Mouse (Mus musculus) adrenal gland, postnatal 10 days (tissue): Measurements from ENCODE around the gene Ppt2. TPM values are rescaled to one million over a fixed set of nuclear protein-coding genes. Genes with fewer than 3 reads are reported as not detected.
A peak's percentile ranks its signal among the peaks of the same experiment; 100 is the strongest.

Experiments
- DNase-seq: peaks from one replicate; pipeline ENCODE4 v3.0.0; 2021; ENCODE audit warnings: mixed read lengths
- total RNA-seq, 2 experiments: library from RNA; stranded (reverse); gene quantifications; 2 replicates each; pipeline ENCODE4 v1.2.3; 2021

The Ppt2 gene
- total RNA-seq, 2 experiments from 2014 or later = 47.8 to 48.0 TPM

DNA sequence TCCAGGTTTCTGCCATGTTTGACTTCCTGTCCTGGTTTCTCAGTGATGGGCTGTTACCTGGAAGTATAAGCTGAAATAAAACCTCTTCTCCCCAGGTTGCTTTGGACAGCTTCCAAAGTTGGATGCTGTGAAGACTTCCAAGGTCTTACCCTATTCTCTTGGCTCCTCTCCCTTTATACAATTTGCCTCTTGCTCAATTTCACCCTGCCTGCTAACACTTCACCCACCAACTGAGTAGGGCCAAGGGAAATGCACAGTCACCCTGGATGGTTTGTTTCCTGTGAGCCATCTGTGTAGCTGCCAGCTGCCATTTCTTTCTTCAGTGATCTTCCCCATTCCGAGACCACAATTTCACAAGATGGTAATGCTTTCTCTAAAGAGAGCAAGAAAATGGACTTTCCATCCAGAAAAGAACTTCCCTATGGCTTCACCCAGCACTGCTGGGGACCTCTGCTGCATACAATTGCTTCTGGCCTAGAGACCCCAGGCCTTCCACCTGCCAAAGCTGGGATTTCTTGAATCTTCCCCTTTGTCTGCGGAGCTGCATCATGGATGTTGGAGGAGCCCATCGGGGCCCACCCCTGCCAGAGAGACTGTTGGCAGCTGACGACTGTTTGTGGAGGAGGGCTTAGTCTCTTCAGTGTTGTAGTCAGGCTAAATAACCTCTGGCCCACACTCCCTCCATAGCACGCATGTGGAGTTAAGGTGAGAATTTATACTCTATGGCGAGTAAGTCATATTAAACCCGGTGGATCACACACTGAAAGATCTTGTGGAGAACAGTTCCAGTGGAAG is 11.3 kb upstream of the Ppt2 start:
- peak; percentile 31 for DNase-seq

DNA sequence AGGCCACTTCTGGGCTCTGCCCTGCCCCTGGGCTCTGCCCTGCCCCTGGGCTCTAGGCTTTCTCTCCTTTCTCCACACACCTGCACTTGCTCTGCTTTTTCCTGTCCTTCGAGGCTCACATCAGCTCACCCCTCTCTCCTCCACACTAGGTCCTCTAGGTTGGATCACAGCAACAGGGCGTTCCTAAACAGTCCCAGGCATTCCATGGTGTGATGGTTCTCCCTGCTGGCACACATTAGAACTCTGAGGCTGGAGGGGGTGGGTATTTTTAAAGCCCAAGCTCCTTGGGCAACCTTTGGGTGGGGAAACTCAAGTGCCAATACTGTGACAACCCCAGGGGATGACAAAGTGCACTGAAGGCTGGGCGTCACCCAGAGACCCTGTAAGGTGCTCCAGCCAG is 9.1 kb upstream of the Ppt2 start:
- no peak for DNase-seq

DNA sequence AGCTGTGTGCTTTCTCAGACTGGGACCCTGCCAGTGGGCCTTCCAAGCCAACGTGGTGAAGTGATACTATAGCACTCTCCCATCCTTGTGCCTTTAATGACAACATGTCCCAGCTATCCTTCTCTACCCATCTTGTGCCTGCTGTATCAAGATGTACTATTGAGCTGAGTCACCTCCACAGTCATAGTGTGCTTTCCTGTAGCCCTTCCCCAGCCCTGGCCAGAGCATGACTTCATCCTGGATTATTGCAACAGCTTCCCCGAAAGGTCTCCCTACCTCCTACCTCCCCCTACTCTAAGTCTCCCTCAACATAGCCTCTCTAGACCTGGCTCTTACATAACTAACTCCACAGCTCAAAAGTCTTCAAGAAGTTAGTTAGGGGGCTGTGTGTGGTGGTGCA is 7.4 kb upstream of the Ppt2 start:
- DNase-seq = no peak

GRCm38 (mm10) chr17:34632261-34632691 is 4.0 kb upstream of the Ppt2 start:
- DNase-seq = peak; percentile 81

DNA sequence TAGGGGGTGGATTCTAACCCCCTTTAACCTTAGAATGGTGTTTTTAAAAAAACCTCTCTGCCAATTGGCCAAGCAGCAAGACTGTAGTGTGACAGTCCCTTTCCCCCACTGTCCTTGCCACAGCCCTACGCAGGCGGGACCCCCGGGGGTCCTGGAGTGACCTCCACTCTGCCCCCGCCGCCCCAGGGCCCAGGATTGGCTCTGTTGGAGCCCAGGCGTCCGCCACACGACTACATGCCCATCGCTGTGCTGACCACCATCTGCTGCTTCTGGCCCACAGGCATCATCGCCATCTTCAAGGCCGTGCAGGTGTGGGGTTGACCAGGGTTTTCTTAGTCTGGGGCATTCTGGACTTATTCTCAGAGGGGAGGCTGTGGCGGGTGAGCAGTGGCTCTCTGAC is 3.3 kb upstream of the Ppt2 start:
- no peak for DNase-seq

GRCm38 (mm10) chr17:34630761-34631301 is 2.5 kb upstream of the Ppt2 start:
- DNase-seq = no peak

GRCm38 (mm10) chr17:34629796-34630603 is 1.7 kb upstream of the Ppt2 start:
- no peak for DNase-seq

GRCm38 (mm10) chr17:34629221-34629751 is 976 bp upstream of the Ppt2 start, which contains the start of gene Prrt1:
TSS of gene Prrt1 (plus strand) at chr17:34629533.
- no peak for DNase-seq

DNA sequence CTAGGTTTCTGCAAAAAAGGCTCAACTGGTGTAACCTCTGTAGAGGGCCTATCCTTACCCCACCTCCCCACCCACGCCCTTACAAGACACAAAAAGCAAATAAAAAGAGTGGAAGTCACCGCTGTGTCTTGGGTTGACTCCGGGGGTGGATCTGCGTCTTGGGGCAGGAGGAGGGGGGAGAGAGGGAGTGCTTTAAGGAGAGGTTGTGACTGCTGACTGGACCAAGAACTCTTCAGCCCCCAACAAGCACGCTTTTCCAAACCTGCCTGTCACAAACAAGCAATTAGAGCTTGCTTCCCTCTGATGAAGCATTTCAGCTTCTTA is 296 bp upstream of the Ppt2 start:
- DNase-seq = no peak

GRCm38 (mm10) chr17:34627093-34627942 is 992 bp downstream of the Ppt2 start:
- DNase-seq = peak; percentile 91

- DNase-seq = peak; percentile 55
Measured at GRCm38 (mm10) chr17:34626773-34627092, 1.6 kb downstream of the Ppt2 start.

- DNase-seq = no peak
Measured at GRCm38 (mm10) chr17:34626062-34626772, 2.1 kb downstream of the Ppt2 start.

- no peak for DNase-seq
Measured at GRCm38 (mm10) chr17:34624981-34625380, 3.3 kb downstream of the Ppt2 start.

- DNase-seq = no peak
Measured at GRCm38 (mm10) chr17:34623161-34623560, 5.1 kb downstream of the Ppt2 start.

GRCm38 (mm10) chr17:34621006-34621405 is 7.3 kb downstream of the Ppt2 start:
- DNase-seq = no peak

DNA sequence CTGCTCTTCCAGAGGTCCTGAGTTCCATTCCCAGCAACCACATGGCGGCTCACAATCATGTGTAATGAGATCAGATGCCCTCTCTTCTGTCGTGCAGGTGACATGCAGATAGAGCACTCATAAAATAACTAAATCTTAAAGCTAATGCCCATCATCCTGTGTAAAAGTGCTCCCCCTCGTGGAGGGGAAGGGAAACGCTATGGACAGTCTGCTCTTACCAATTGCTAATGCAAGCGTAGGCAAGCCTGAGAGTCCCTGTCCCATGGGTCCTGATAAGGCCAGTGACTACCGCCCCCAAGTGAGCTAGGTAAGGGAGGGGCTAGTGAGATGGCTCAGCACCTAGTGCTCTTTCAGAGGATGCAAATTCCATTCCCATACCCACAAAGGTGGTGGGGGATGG is 9.3 kb downstream of the Ppt2 start:
- peak; percentile 84 for DNase-seq

GRCm38 (mm10) chr17:34615871-34616270 is 12.4 kb downstream of the Ppt2 start, which contains the start of gene Egfl8:
TSS of gene Egfl8 (minus strand) at chr17:34615971.
- no peak for DNase-seq

DNA sequence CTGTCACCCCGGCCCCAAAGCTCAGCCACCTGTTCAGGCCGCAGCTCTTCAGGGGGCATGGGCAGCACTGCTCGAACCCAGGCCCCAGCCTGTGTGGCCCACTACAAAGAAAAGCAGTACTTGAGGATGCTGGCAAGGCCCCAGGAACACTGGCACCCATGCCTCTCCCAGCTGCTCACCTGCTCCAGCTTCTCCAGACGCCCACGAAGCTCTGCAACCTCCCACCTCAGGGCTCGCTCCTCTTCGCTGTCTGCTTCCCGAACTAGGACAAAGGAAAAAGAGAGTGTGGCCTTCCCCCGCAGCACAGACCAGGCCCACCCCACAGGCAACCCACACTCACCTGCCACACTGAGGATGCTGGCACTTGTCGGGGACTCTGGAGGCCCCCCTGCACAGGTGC is 14.5 kb downstream of the Ppt2 start:
- no peak for DNase-seq

GRCm38 (mm10) chr17:34613054-34613645 is 15.2 kb downstream of the Ppt2 start:
- DNase-seq = no peak

- DNase-seq = no peak
Measured at GRCm38 (mm10) chr17:34611050-34611449, 17.3 kb downstream of the Ppt2 start.

- DNase-seq = no peak
Measured at GRCm38 (mm10) chr17:34607997-34608396, 20.3 kb downstream of the Ppt2 start.
